Mouse (Mus musculus): ENCODE results near the gene Zfp94. TPM values are rescaled to one million over a fixed set of nuclear protein-coding genes. Genes with fewer than 3 reads are reported as not detected.

Zfp94 gene
- 16.3 and 18.4 TPM in 2 replicates for polyA plus RNA-seq (2016; fragmentation: Nextera tagmentation; extraction: Ambion mirVana)

DNA sequence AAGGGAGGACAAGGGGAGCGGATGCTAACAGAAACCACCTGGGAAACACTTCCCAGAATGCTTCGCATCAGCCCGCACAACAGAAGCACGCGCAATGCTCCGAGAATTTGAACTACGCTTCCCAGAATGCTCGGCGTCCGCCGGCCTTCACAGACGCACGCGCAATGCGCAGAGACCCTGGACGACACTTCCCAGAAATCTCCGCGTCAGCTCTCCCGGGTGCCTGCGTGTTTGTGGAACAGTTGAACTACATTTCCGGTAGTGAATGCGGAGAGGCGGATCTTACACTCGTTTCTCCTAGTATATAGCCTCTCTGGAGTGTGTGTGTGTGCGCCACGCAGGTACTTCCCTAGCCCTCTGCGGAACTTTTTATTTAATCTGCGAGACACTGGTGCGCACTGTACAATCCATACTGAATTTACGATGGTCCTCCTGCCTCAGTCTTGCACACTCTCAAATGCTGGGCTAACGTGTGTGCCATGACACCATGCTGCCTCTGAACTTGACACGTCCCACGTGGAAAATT, at the start of gene Zfp94:
TSS of gene Zfp94 (minus strand) at position 100 of the 526 bp plus-strand sequence.
- WGBS, result 1% methylated on average over 33 of the region's 33 CpGs
- H3K4me1 ChIP-seq, result peaks cover 4% of the 10 kb centered on the region; the same call in 1 of the 2 replicates
- peaks cover 18% of the 10 kb centered on the region for H3K36me3 ChIP-seq
- peak within 1 kb of the TSS; percentile 82 for H3K4me2 ChIP-seq (replicated peaks)
- H3K27ac ChIP-seq, result no peak within 1 kb of the TSS
- H3K9me3 ChIP-seq, result no peaks in the 10 kb centered on the region
- peak within 1 kb of the TSS; percentile 63 for H3K4me3 ChIP-seq
- no peaks in the 10 kb centered on the region for H3K27me3 ChIP-seq (replicated peaks)
- peak within 1 kb of the TSS; percentile 79 for H3K9ac ChIP-seq
- ATAC-seq (ENCODE audit: low FRiP score, low read depth), result peak; percentile 90

- peak; percentile 39; the same call in 1 of the 2 replicates for ATAC-seq (ENCODE audit: low FRiP score, low read depth)
- no peak overlapping the region for H3K9ac ChIP-seq
Observed at GRCm38 (mm10) chr7:24365258-24366014, 49.0 kb upstream of the Zfp94 start.

DNA sequence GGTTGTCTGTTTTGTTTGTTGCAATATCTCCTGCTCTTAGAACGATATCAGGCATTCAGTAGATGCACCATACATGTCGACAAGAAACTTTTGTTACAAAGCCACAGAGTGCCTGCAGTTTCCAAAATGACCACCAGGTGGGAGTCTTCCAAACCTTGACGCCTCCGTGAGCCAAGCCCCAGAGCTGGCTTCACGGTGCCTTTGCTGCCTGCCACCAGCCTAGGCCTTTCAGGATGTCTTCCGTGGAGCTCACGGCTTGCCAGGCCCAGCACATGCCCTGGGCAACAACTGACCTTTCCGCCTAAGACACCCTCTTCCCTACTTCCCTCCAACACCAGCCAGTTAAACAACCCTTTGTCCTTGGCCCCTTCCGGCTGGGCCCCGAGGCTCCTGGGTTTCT, 48.4 kb upstream of the Zfp94 start:
- no peak overlapping the region for H3K9ac ChIP-seq
- 0 out of 2 replicates have a peak, but pooled peaks have one; percentile 62 for ATAC-seq (ENCODE audit: low FRiP score, low read depth)
- no peaks in the 10 kb centered on the region for H3K36me3 ChIP-seq

More at GRCm38 (mm10) chr7:24365258-24366014, 49.0 kb upstream of the Zfp94 start:
- Histone ChIP-seq H3K4me2 (replicated peaks) (no peak overlapping the region), H3K9me3 (no peaks in the 10 kb centered on the region; the same call in 1 of the 2 replicates), H3K27ac (no peak overlapping the region), H3K4me3 (no peak overlapping the region), H3K36me3 (no peaks in the 10 kb centered on the region), H3K27me3 (replicated peaks) (no peaks in the 10 kb centered on the region; the same call in 1 of the 2 replicates), H3K4me1 (peaks cover 8% of the 10 kb centered on the region; the same call in 1 of the 2 replicates)
- WGBS, result 82% methylated on average over 5 of the region's 5 CpGs

DNA sequence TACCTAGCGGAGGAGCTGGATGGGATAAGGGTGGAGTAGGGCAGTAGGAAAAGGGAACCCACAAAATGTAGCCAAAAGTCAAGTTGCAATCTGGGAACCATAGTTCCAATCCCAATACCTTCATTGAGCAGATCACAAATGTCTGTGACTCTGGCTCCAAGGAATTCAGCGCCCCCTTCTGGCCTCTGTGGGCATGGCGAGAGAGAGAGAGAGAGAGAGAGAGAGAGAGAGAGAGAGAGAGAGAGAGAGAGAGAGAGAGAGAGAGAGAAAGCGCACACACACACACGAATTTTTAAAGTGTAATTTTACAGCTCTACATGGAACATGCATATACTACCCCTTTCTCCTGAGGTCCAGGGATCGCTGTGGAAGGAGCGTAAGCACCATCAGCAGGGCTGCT, 46.8 kb upstream of the Zfp94 start:
- Histone ChIP-seq H3K4me3 (no peak overlapping the region), H3K27me3 (replicated peaks) (no peaks in the 10 kb centered on the region), H3K4me1 (peaks cover 4% of the 10 kb centered on the region; the same call in 1 of the 2 replicates), H3K9ac (no peak overlapping the region), H3K27ac (no peak overlapping the region), H3K36me3 (no peaks in the 10 kb centered on the region), H3K9me3 (no peaks in the 10 kb centered on the region; the same call in 1 of the 2 replicates), H3K4me2 (replicated peaks) (no peak overlapping the region)
- no peak for ATAC-seq (ENCODE audit: low FRiP score, low read depth)
- WGBS, result 29% methylated on average over 7 of the region's 7 CpGs

More for the DNA sequence above, 48.4 kb upstream of the Zfp94 start:
- no peaks in the 10 kb centered on the region; the same call in 1 of the 2 replicates for H3K27me3 ChIP-seq (replicated peaks)
- no peak overlapping the region for H3K4me2 ChIP-seq (replicated peaks)
- no peaks in the 10 kb centered on the region; the same call in 1 of the 2 replicates for H3K9me3 ChIP-seq
- H3K4me3 ChIP-seq, result no peak overlapping the region
- WGBS, result 24% methylated on average over 10 of the region's 10 CpGs
- H3K27ac ChIP-seq, result no peak overlapping the region
- H3K4me1 ChIP-seq, result peaks cover 4% of the 10 kb centered on the region; the same call in 1 of the 2 replicates

GRCm38 (mm10) chr7:24361001-24361400, 44.5 kb upstream of the Zfp94 start:
- WGBS, result 64% methylated on average over 4 of the region's 4 CpGs
- H3K27me3 ChIP-seq (replicated peaks), result no peaks in the 10 kb centered on the region
- H3K4me2 ChIP-seq (replicated peaks), result no peak overlapping the region
- H3K36me3 ChIP-seq, result no peaks in the 10 kb centered on the region
- H3K4me1 ChIP-seq, result peaks cover 4% of the 10 kb centered on the region; the same call in 1 of the 2 replicates
- no peak overlapping the region for H3K9ac ChIP-seq
- no peaks in the 10 kb centered on the region; the same call in 1 of the 2 replicates for H3K9me3 ChIP-seq
- no peak overlapping the region for H3K4me3 ChIP-seq
- no peak overlapping the region for H3K27ac ChIP-seq
- no peak for ATAC-seq (ENCODE audit: low FRiP score, low read depth)

DNA sequence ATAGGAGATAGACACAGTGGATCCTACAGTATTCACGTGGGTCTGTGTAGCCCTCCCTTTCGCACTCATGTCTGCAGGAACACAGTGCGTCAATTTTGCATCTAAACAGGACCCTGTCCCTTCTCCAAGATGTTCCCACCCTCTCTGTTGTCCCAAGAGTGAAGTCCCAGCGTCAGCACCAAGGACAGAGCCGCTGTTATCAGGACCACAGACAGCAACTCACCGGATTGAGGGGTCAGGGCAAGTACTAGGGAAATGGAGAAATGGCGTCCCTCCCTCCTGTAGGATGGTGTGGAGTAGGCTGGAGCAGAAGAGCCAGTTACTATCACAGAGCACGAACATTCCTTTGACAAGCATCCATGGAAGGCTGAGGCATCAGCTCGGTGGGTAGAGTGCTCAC, 42.8 kb upstream of the Zfp94 start:
- ATAC-seq (ENCODE audit: low FRiP score, low read depth), result no peak
- H3K4me1 ChIP-seq, result no peaks in the 10 kb centered on the region
- H3K36me3 ChIP-seq, result no peaks in the 10 kb centered on the region
- H3K27me3 ChIP-seq (replicated peaks), result no peaks in the 10 kb centered on the region
- no peaks in the 10 kb centered on the region; the same call in 1 of the 2 replicates for H3K9me3 ChIP-seq
- no peak overlapping the region for H3K9ac ChIP-seq
- H3K4me3 ChIP-seq, result no peak overlapping the region
- H3K4me2 ChIP-seq (replicated peaks), result no peak overlapping the region
- WGBS, result 28% methylated on average over 9 of the region's 9 CpGs
- no peak overlapping the region for H3K27ac ChIP-seq

DNA sequence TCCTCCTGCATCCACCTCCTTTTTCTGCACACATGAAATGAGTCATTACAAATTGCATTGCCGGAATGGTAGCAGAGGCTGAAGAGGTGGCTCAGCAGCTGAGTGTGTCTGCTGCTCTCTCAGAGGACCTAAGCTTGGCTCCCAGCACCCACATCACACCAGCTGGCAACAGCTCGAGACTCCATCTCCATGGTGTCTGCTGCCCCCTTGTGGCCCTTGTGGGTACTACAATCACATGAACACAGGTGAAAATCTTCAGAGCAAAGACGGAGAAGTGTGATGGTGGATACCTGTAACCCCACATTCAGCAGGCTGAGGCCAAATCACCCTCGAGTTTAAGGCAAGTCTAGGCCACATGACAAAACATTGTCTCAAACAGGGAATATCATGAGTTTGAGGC, 41.4 kb upstream of the Zfp94 start:
- H3K27ac ChIP-seq, result no peak overlapping the region
- no peak overlapping the region for H3K4me2 ChIP-seq (replicated peaks)
- H3K27me3 ChIP-seq (replicated peaks), result no peaks in the 10 kb centered on the region
- H3K4me1 ChIP-seq, result no peaks in the 10 kb centered on the region
- 52% methylated on average over 4 of the region's 4 CpGs for WGBS
- ATAC-seq (ENCODE audit: low FRiP score, low read depth), result no peak
- no peaks in the 10 kb centered on the region for H3K36me3 ChIP-seq
- no peak overlapping the region for H3K4me3 ChIP-seq
- H3K9me3 ChIP-seq, result no peaks in the 10 kb centered on the region; the same call in 1 of the 2 replicates
- H3K9ac ChIP-seq, result no peak overlapping the region

- WGBS, result 79% methylated on average over 10 of the region's 10 CpGs
- H3K4me1 ChIP-seq, result no peaks in the 10 kb centered on the region
Observed at GRCm38 (mm10) chr7:24356081-24356480, 39.6 kb upstream of the Zfp94 start.

DNA sequence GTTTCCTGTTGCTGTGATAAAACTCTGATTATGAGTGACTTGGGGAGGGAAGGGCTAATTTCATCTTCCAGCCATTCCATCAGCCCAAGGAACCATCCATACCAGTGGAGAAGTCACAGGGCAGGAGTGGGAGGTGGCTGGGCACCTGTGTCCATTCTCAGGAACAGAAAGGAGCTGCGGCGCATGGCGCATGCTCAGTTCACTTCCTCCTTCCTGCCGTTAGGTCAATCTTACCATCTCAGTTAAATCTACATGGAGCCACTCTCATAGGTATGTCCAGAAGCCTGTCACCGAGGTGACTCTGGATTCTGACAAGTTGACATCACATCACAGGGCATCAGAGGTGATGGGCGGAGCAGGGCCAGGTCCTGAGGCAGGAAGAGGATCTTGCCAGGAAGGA, 39.2 kb upstream of the Zfp94 start:
- no peak for ATAC-seq (ENCODE audit: low FRiP score, low read depth)
- 85% methylated on average over 6 of the region's 6 CpGs for WGBS
- no peak overlapping the region for H3K27ac ChIP-seq

More at GRCm38 (mm10) chr7:24356081-24356480, 39.6 kb upstream of the Zfp94 start:
- no peak for ATAC-seq (ENCODE audit: low FRiP score, low read depth)
- Histone ChIP-seq H3K9me3 (no peaks in the 10 kb centered on the region), H3K27ac (no peak overlapping the region), H3K9ac (no peak overlapping the region), H3K4me3 (no peak overlapping the region), H3K36me3 (no peaks in the 10 kb centered on the region), H3K4me2 (replicated peaks) (no peak overlapping the region), H3K27me3 (replicated peaks) (no peaks in the 10 kb centered on the region)

GRCm38 (mm10) chr7:24348896-24349295, 32.4 kb upstream of the Zfp94 start, which contains the start of gene Lypd5:
Gene Lypd5 (plus strand): TSS chr7:24349196.
- 48% methylated on average over 6 of the region's 6 CpGs for WGBS
- Histone ChIP-seq H3K27ac (no peak within 1 kb of the TSS), H3K9ac (no peak within 1 kb of the TSS)

More for the DNA sequence above, 39.2 kb upstream of the Zfp94 start:
- no peaks in the 10 kb centered on the region for H3K27me3 ChIP-seq (replicated peaks)
- H3K9ac ChIP-seq, result no peak overlapping the region
- H3K9me3 ChIP-seq, result no peaks in the 10 kb centered on the region
- no peak overlapping the region for H3K4me3 ChIP-seq
- H3K36me3 ChIP-seq, result no peaks in the 10 kb centered on the region
- H3K4me2 ChIP-seq (replicated peaks), result no peak overlapping the region
- no peaks in the 10 kb centered on the region for H3K4me1 ChIP-seq

DNA sequence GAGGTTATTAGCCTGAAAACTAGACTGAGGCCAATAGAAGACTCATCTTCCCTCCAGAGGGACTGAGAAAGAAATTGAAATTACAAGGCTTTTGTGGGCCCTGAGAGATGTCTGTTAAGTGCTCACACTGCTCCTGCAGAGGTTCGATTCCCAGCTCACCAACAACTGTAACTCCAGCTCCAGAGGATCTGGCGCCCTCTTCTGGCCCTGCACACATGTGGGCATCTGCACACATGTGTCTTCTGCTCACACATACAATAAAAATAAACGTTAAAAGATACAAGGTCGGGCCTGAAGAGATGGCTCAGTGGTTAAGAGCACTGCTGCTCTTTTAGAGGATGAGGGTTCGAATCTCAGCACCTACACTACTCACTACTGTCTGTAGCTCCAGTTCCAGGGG, 30.0 kb upstream of the Zfp94 start:
- H3K4me1 ChIP-seq, result no peaks in the 10 kb centered on the region
- no peak overlapping the region for H3K4me2 ChIP-seq (replicated peaks)
- no peak overlapping the region for H3K4me3 ChIP-seq
- H3K27me3 ChIP-seq (replicated peaks), result 0 out of 2 replicates have a peak, but pooled peaks cover 4% of the 10 kb centered on the region
- ATAC-seq (ENCODE audit: low FRiP score, low read depth), result no peak
- no peak overlapping the region for H3K9ac ChIP-seq
- H3K36me3 ChIP-seq, result no peaks in the 10 kb centered on the region
- 67% methylated on average over 5 of the region's 5 CpGs for WGBS
- no peak overlapping the region for H3K27ac ChIP-seq
- no peaks in the 10 kb centered on the region for H3K9me3 ChIP-seq

More at GRCm38 (mm10) chr7:24348896-24349295, 32.4 kb upstream of the Zfp94 start, which contains the start of gene Lypd5:
- Histone ChIP-seq H3K9me3 (no peaks in the 10 kb centered on the region), H3K36me3 (no peaks in the 10 kb centered on the region), H3K4me2 (replicated peaks) (no peak within 1 kb of the TSS), H3K27me3 (replicated peaks) (0 out of 2 replicates have a peak, but pooled peaks cover 4% of the 10 kb centered on the region), H3K4me3 (no peak within 1 kb of the TSS), H3K4me1 (no peaks in the 10 kb centered on the region)
- ATAC-seq (ENCODE audit: low FRiP score, low read depth), result no peak

- H3K4me1 ChIP-seq, result no peaks in the 10 kb centered on the region
- ATAC-seq (ENCODE audit: low FRiP score, low read depth), result no peak
Observed at GRCm38 (mm10) chr7:24343701-24344272, 27.3 kb upstream of the Zfp94 start.

More at GRCm38 (mm10) chr7:24343701-24344272, 27.3 kb upstream of the Zfp94 start:
- H3K27ac ChIP-seq, result no peak overlapping the region
- 0 out of 2 replicates have a peak, but pooled peaks cover under 1% of the 10 kb centered on the region for H3K27me3 ChIP-seq (replicated peaks)
- 67% methylated on average over 7 of the region's 7 CpGs for WGBS
- H3K36me3 ChIP-seq, result no peaks in the 10 kb centered on the region
- H3K4me3 ChIP-seq, result no peak overlapping the region
- no peak overlapping the region for H3K4me2 ChIP-seq (replicated peaks)
- H3K9ac ChIP-seq, result no peak overlapping the region
- no peaks in the 10 kb centered on the region for H3K9me3 ChIP-seq
